Mouse (Mus musculus): ENCODE measurements around the gene Cops2.

Cops2 gene

DNA sequence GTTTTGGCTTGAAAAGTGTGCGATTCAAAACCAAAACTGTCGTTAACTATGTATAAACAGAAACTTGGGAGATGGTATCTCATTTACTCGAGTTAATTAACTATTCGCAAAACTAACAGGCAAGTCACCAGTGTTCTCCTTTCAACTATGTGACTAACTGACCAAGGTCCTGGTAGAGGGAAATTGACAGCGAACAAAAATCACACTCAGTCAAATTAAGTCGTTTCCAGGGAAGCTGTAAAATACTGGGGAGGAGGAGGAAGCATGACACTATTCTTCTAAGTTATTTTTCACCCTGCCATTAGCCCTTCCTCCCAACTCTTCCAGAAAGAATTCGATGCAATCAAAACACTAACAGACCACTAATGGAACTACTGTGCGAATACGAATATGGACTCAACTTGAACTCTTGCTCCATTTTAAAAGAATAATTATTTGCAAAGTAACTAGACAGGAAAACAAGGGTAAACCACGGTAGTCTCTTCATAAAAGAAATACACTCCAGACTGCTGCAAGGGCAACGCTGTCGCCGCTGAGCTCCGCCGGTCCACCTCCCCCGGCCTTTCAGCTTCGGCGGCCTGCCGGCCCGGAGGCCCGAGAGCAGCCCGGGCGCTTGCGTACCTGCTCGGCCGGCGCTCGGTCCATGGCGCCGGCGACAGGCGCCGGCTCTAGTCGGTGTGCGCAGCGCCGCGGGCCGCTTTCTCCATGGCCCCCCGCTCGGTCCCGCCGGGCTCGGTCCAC is 76.8 kb downstream of the Cops2 start:
- DNase-seq (ENCODE audit: low read depth, low spot score): no peak

DNA sequence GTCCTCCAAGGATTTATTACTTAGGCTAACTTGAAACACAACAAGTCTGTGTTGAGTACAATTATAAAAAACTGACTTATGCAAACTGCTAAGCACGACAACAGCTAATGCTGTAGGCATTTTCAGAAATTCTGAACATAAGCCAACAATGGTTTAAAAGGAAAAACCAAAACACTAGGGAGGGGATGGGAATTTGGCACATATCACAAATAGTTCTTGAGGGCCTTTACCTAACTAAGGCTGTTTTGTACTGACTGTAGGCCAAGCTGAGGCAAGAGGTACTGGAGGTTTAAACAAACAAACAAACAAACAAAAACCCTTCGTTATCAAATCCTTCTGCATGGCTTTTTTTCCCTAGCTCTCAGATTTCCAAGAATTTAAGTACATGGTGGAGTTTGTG is 77.9 kb downstream of the Cops2 start:
- no peak for DNase-seq (ENCODE audit: low read depth, low spot score)
